Mouse (Mus musculus) lung, postnatal 0 days (tissue): ENCODE data around the gene Gal. TPM values are rescaled to one million over a fixed set of nuclear protein-coding genes. Genes with fewer than 3 reads are reported as not detected.

Experiments used
- ATAC-seq: fragments of 200-750 bp; cut with Nextera tagmentation; 2 replicates; pipeline ENCODE4 v1.8.0; 2017; ENCODE audit warnings: moderate library complexity
- DNase-seq: peaks from one replicate; pipeline ENCODE4 v3.0.0-alpha.2; 2016; ENCODE audit warnings: low spot score
- H3K27ac ChIP-seq: fragments of 300-500 bp; sonication (generic); 2 replicates; pipeline ENCODE4 v1.5.1; 2014; ENCODE audit warnings: antibody characterized with exemption, mild to moderate bottlenecking, low read length, mixed read lengths
- H3K27me3 ChIP-seq: fragments of 300-500 bp; sonication (generic); replicated peaks from 2 replicates; pipeline ENCODE4 v1.6.1; 2014; ENCODE audit warnings: low read length, mixed read lengths; ENCODE audit not compliant: insufficient read depth
- H3K36me3 ChIP-seq: fragments of 300-500 bp; sonication (generic); 2 replicates; pipeline ENCODE4 v1.6.1; 2014; ENCODE audit warnings: low read length, mixed read lengths; ENCODE audit not compliant: insufficient read depth
- H3K4me1 ChIP-seq: fragments of 300-500 bp; sonication (generic); 2 replicates; pipeline ENCODE4 v1.6.1; 2014; ENCODE audit warnings: antibody characterized with exemption, low read depth, low read length, mixed read lengths; ENCODE audit not compliant: insufficient read depth
- H3K4me2 ChIP-seq: fragments of 300-500 bp; sonication (generic); replicated peaks from 2 replicates; pipeline ENCODE4 v1.6.1; 2014; ENCODE audit warnings: low read depth, mild to moderate bottlenecking, low read length, moderate library complexity, mixed read lengths
- H3K4me3 ChIP-seq: fragments of 300-500 bp; sonication (generic); 2 replicates; pipeline ENCODE4 v1.5.1; 2014; ENCODE audit warnings: low read depth, low read length
- H3K9ac ChIP-seq: fragments of 300-500 bp; sonication (generic); replicated peaks from 2 replicates; pipeline ENCODE4 v1.6.1; 2014; ENCODE audit warnings: low read depth, mild to moderate bottlenecking
- H3K9me3 ChIP-seq: fragments of 300-500 bp; sonication (generic); 2 replicates; pipeline ENCODE4 v1.6.1; 2016; ENCODE audit warnings: low read length, mixed read lengths
- CTCF ChIP-seq: IDR thresholded peaks from 2 replicates; pipeline ENCODE4 v1.5.1; 2016; ENCODE audit warnings: antibody characterized with exemption, mild to moderate bottlenecking
- EP300 ChIP-seq: IDR thresholded peaks from 2 replicates; pipeline ENCODE4 v1.6.1; 2016; ENCODE audit warnings: antibody characterized with exemption, mild to moderate bottlenecking, control low read depth
- WGBS: fragments of 180-500 bp; shearing (Covaris S2); extraction: QIAGEN DNeasy Blood & Tissue Kit; methylation state at CpG from one replicate; pipeline ENCODE4 v1.1.7; 2014; 5-methylcytosine and 5-hydroxymethylcytosine counted together
- polyA plus RNA-seq: library from polyadenylated mRNA; unstranded; fragments of >200 nt; fragmentation: Nextera tagmentation; extraction: Ambion mirVana; gene quantifications from 2 replicates; pipeline ENCODE4 v1.2.1, GENCODE M21; 2015

Gene Gal
- polyA plus RNA-seq, 1 experiment from 2014 or later = 8.7 TPM

DNA sequence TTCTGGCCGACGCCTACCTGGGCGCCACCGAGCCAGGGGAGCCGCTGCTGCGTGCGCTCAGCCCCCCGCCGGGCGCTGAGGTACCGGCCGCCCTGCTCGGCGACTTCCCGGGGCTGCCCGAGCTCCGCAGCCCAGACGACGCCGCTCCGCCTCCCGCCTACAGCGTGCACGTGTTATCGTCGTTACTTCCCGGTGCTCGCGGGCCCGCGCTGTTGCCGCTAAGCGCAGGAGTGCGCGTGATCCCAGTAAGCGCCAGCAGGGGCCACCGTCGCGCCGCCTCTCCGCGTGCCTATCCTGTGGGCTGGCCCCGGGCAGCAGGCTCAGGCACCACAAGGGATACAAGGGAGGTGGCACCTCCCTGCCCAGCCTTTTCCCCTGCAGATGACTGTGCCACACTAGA is 25.3 kb downstream of the Gal start:
- Histone ChIP-seq H3K9ac (no peak overlapping the region), H3K4me3 (peak overlapping the region; percentile 35), H3K4me1 (no peaks in the 10 kb centered on the region), H3K36me3 (peaks cover 5% of the 10 kb centered on the region; the same call in 1 of the 2 replicates), H3K27me3 (no peaks in the 10 kb centered on the region), H3K4me2 (peak overlapping the region; percentile 80), H3K27ac (peak overlapping the region; percentile 28; the same call in 1 of the 2 replicates), H3K9me3 (no peaks in the 10 kb centered on the region)
- ATAC-seq = peak; percentile 96
- 5% methylated on average over 37 of the region's 43 CpGs for WGBS
- DNase-seq = peak; percentile 92
- TF ChIP-seq CTCF (peak; percentile 92), EP300 (no peak)

- H3K9ac ChIP-seq = no peak within 1 kb of the TSS
- peaks cover 9% of the 10 kb centered on the region; the same call in 1 of the 2 replicates for H3K36me3 ChIP-seq
- TF ChIP-seq EP300 (no peak), CTCF (peak; percentile 68)
- peak within 1 kb of the TSS; percentile 35 for H3K4me3 ChIP-seq
- no peaks in the 10 kb centered on the region for H3K9me3 ChIP-seq
- no peaks in the 10 kb centered on the region for H3K27me3 ChIP-seq
- H3K4me1 ChIP-seq = no peaks in the 10 kb centered on the region
- H3K4me2 ChIP-seq = peak within 1 kb of the TSS; percentile 80
- DNase-seq = peak; percentile 94
- peak; percentile 89 for ATAC-seq
- 4% methylated on average over 33 of the region's 33 CpGs for WGBS
- H3K27ac ChIP-seq = peak within 1 kb of the TSS; percentile 28; the same call in 1 of the 2 replicates
Observed at GRCm38 (mm10) chr19:3388629-3389057, 25.7 kb downstream of the Gal start, which contains the start of gene Tesmin. Tesmin (plus strand) TSS chr19:3388857.

- peaks cover 11% of the 10 kb centered on the region; the same call in 1 of the 2 replicates for H3K36me3 ChIP-seq
- H3K4me3 ChIP-seq = no peak overlapping the region
Observed at GRCm38 (mm10) chr19:3388061-3388460, 26.3 kb downstream of the Gal start.

DNA sequence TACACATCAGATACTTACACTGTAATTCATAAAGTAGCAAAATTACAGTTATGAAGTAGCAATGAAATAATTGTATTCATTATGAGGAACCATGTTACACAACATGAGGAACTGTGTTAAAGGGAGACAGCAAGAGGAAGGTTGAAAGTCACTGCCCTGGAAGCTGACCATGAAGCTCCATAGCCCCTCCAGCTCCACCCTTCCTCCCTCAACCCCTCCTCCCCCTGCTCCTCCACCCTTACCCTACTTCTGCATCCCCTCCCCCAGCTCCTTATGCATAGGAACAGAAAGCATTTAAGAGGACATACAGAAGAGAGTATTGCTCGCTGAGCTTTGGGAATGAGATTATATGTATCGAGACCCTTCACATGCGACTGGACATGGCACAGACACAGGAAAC is 35.7 kb downstream of the Gal start:
- peak; percentile 49 for DNase-seq

More at GRCm38 (mm10) chr19:3388061-3388460, 26.3 kb downstream of the Gal start:
- Histone ChIP-seq H3K4me1 (no peaks in the 10 kb centered on the region), H3K27ac (no peak overlapping the region), H3K4me2 (no peak overlapping the region), H3K9ac (no peak overlapping the region), H3K9me3 (no peaks in the 10 kb centered on the region), H3K27me3 (no peaks in the 10 kb centered on the region)
- TF ChIP-seq EP300 (no peak), CTCF (no peak)
- ATAC-seq (no peak), DNase-seq (no peak)
- WGBS = 67% methylated on average over 6 of the region's 6 CpGs

GRCm38 (mm10) chr19:3376966-3377715 is 37.2 kb downstream of the Gal start:
- peaks cover 44% of the 10 kb centered on the region for H3K36me3 ChIP-seq
- WGBS = 12% methylated on average over 4 of the region's 4 CpGs
- ATAC-seq = peak; percentile 64

More for the DNA sequence above, 35.7 kb downstream of the Gal start:
- ATAC-seq = no peak
- Histone ChIP-seq H3K4me3 (no peak overlapping the region), H3K27ac (no peak overlapping the region), H3K9ac (no peak overlapping the region), H3K36me3 (peaks cover 48% of the 10 kb centered on the region), H3K4me1 (peaks cover 8% of the 10 kb centered on the region; the same call in 1 of the 2 replicates), H3K9me3 (no peaks in the 10 kb centered on the region), H3K27me3 (no peaks in the 10 kb centered on the region), H3K4me2 (no peak overlapping the region)
- 89% methylated on average over 3 of the region's 3 CpGs for WGBS
- TF ChIP-seq CTCF = no peak
- TF ChIP-seq EP300 = no peak

DNA sequence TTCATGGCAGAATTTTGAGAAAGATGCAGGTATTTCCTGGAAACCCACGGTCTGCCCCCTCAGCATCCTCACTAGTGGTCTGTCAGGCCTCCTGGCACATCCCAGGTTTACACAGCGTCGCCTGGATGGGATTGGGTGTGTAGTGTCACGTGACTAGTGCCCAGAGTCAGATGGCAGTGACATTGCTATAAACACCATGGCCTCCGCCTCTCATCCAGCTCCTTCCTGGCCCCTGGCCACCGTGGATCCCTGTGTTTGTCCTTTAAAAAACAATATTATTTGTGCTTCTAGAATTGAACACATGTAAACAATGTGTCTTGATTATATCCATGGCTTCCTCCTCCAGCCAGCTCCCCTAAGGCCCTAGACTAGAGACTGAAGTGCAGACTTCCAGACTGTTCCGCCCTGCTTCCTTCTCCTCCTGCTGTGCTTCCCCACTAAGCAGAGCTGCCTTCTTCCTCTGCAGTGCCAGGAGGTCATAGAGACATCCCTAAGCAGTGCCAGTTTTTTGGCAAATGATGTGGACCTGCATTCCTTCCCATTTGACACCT is 38.3 kb downstream of the Gal start:
- Histone ChIP-seq H3K4me1 (peaks cover 8% of the 10 kb centered on the region; the same call in 1 of the 2 replicates), H3K36me3 (peaks cover 37% of the 10 kb centered on the region), H3K9me3 (no peaks in the 10 kb centered on the region), H3K4me3 (no peak overlapping the region), H3K27ac (no peak overlapping the region), H3K4me2 (no peak overlapping the region), H3K9ac (no peak overlapping the region), H3K27me3 (no peaks in the 10 kb centered on the region)
- DNase-seq (peak; percentile 56), ATAC-seq (peak; percentile 81)
- 52% methylated on average over 7 of the region's 7 CpGs for WGBS
- peak; percentile 67 for TF ChIP-seq EP300
- TF ChIP-seq CTCF = no peak

More at GRCm38 (mm10) chr19:3376966-3377715, 37.2 kb downstream of the Gal start:
- Histone ChIP-seq H3K27me3 (no peaks in the 10 kb centered on the region), H3K9ac (no peak overlapping the region), H3K4me1 (peaks cover 8% of the 10 kb centered on the region; the same call in 1 of the 2 replicates), H3K9me3 (no peaks in the 10 kb centered on the region), H3K4me2 (no peak overlapping the region), H3K27ac (peak overlapping the region; percentile 33; the same call in 1 of the 2 replicates), H3K4me3 (no peak overlapping the region)
- peak; percentile 82 for DNase-seq
- TF ChIP-seq CTCF (no peak), EP300 (peak; percentile 43; the same call in 1 of the 2 replicates)
